Mouse (Mus musculus): Measurements from ENCODE around the gene Xkr7.

DNA sequence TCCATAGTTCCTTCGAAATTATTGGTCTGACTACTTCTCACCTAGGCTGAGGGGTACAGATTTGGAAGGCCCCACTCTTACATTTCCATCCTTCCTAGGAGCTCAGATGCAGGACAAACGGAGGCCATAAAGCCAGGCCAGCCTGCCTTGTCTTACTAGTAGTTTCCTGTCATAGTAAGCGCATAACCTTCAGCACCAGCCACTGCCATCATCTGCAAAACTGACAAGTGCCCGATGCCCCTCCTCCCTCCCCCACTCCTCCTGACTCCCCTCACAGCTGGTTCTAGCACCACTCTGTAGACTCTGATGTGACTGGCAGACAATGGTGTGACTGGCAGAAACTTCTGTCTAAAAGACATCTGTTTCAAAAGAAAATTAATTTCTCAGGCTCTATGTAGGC lies 54.5 kb downstream of the Xkr7 start:
- TF ChIP-seq CTCF (IDR thresholded peaks at IDR 0.05; ENCODE audit: low read depth, low read length) (no peak), POLR2A (IDR thresholded peaks at IDR 0.05; ENCODE audit: insufficient read depth, low read length) (no peak)

Data from ES-Bruce4 (cell line).